Mouse (Mus musculus) cerebellum, adult 2 months (tissue): ENCODE data around the gene Adrb1. TPM values are rescaled to one million over a fixed set of nuclear protein-coding genes. Genes with fewer than 3 reads are reported as not detected.

Experiments used
- DNase-seq, 2 experiments: peaks; one replicate each; pipeline ENCODE4 v3.0.0; 2021
- H3K27ac ChIP-seq: fragments of 200-500 bp; 2 replicates; pipeline ENCODE4 v1.5.1; 2012; ENCODE audit warnings: low read length, control low read depth, inconsistent platforms; ENCODE audit not compliant: insufficient read depth
- H3K27me3 ChIP-seq: fragments of 200-500 bp; 2 replicates; pipeline ENCODE4 v1.6.1; 2012; ENCODE audit warnings: inconsistent platforms, mild to moderate bottlenecking, low read length, moderate library complexity; ENCODE audit not compliant: control insufficient read depth, insufficient read depth
- H3K4me1 ChIP-seq: fragments of 200-500 bp; 2 replicates; pipeline ENCODE4 v1.6.1; 2011; ENCODE audit warnings: low read length; ENCODE audit not compliant: control insufficient read depth, insufficient read depth
- H3K4me3 ChIP-seq: fragments of 200-500 bp; replicated peaks from 2 replicates; pipeline ENCODE3; 2011; ENCODE audit warnings: mild to moderate bottlenecking, low read depth, low read length, control low read depth; ENCODE audit not compliant: insufficient read depth
- CTCF ChIP-seq: fragments of 200-500 bp; IDR thresholded peaks from 2 replicates; pipeline ENCODE4 v1.5.1; 2011; ENCODE audit warnings: low read depth, mild to moderate bottlenecking, control low read depth, low read length, moderate library complexity, borderline replicate concordance; ENCODE audit not compliant: insufficient read depth
- POLR2A ChIP-seq: fragments of 200-500 bp; IDR thresholded peaks from 2 replicates; pipeline ENCODE4 v1.6.1; 2011; ENCODE audit warnings: low read length, control low read depth, borderline replicate concordance; ENCODE audit not compliant: insufficient read depth
- WGBS: fragments of 180-500 bp; shearing (Covaris S2); methylation state at CpG from one replicate; pipeline ENCODE4 v1.1.7; 2018; 5-methylcytosine and 5-hydroxymethylcytosine counted together
- polyA plus RNA-seq: library from polyadenylated mRNA; depleted of rRNA; stranded (reverse); fragments of >200 nt; gene quantifications from 2 replicates; pipeline ENCODE4 v1.2.3, GENCODE M21; 2012

Adrb1 gene
- polyA plus RNA-seq, 1 experiment = 4.1 TPM

GRCm38 (mm10) chr19:56723331-56724125, 1.5 kb downstream of the Adrb1 start:
- Histone ChIP-seq H3K4me1 (no peaks in the 10 kb centered on the region; the same call in 1 of the 2 replicates), H3K27me3 (peaks cover 5% of the 10 kb centered on the region; the same call in 1 of the 2 replicates), H3K4me3 (no peak overlapping the region), H3K27ac (no peak overlapping the region)
- no peak for DNase-seq
- under 1% methylated on average over 71 of the region's 71 CpGs for WGBS
- TF ChIP-seq CTCF (no peak), POLR2A (no peak)

DNA sequence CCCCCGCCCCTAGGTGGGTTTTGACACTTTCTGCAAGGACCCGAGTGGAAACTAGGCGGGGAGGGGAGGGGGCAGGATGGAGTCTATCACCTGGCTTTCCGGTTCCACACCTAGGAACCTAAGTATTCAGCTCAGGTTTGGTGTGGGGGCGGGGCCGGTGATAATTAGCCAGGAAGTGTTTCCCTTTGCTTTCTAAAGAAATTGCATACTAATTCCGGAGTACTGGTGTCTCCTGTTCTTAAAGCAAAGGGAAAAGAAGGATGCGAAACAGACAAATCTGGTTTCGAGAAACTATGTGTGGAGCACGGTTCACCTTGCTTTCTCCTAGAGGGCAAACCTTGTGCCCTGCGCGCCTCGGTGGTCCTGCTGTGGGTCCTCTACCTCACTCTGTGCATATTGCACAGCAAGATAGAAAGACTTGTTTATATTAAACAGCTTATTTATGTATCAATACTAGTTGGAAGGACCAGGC, 2.2 kb downstream of the Adrb1 start:
- DNase-seq = no peak
- Histone ChIP-seq H3K27ac (no peak overlapping the region), H3K27me3 (peaks cover 5% of the 10 kb centered on the region; the same call in 1 of the 2 replicates), H3K4me1 (no peaks in the 10 kb centered on the region; the same call in 1 of the 2 replicates), H3K4me3 (peak overlapping the region; percentile 2)
- 14% methylated on average over 13 of the region's 13 CpGs for WGBS
- TF ChIP-seq CTCF (no peak), POLR2A (no peak)

DNA sequence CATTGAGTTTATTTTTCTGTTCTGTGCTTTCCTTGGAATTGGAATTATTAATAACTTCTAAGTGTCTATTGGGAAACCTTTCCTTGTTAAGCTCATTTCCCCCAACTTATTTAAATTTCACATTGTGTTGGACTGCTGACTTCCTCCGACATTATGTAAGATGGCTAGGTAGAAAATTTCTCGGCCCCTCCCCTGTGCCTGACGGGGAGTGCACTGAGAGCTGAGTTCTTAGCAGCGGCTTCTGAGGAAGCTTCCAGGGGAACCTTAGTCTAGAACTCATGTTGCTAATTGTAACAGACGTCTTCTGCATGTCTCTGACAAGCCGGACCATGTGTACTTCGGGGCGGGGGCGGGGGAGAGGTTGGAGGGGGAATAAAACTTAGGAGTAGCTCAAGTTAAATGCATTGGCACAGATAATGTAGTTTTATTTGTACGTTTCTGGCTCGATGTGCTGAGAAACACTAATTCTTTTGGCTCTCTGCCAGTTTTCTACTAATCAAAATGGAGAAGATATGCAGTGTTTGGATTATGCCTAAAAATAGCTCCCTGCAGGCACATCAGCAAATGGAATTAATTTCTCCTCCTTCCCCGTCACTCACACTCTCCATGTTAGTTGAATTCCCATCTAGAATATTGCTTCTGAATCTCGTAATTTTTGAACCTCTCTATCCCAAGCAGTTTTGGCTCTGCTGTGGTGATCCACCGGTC, 5.3 kb downstream of the Adrb1 start:
- Histone ChIP-seq H3K27ac (no peak overlapping the region), H3K27me3 (peaks cover 3% of the 10 kb centered on the region; the same call in 1 of the 2 replicates), H3K4me3 (no peak overlapping the region), H3K4me1 (no peaks in the 10 kb centered on the region; the same call in 1 of the 2 replicates)
- DNase-seq = no peak
- 48% methylated on average over 14 of the region's 14 CpGs for WGBS
- TF ChIP-seq CTCF (no peak), POLR2A (no peak)

GRCm38 (mm10) chr19:56734033-56734572, 12.1 kb downstream of the Adrb1 start:
- TF ChIP-seq POLR2A = no peak
- no peak for TF ChIP-seq CTCF

DNA sequence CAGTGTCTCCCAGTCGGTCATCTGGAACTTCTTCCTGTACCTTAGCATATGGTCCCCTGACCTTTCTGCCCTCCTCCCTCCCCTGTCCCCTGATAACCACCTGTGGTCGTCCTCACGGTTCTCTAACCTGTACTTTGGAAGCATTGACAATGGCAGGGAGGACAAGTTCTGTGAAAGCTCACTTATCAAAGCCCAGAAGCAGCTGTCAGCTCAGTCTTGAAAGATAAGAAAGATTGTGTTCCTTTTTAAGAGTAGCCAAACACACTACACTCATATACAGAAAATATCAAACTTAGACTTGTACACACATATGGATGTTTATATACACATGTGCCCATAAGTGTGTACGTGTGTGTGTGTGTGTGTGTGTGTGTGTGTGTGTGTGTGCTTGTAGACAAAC, 13.7 kb downstream of the Adrb1 start:
- DNase-seq = no peak

More at GRCm38 (mm10) chr19:56734033-56734572, 12.1 kb downstream of the Adrb1 start:
- Histone ChIP-seq H3K27me3 (no peaks in the 10 kb centered on the region), H3K4me1 (no peaks in the 10 kb centered on the region), H3K27ac (no peak overlapping the region), H3K4me3 (no peak overlapping the region)
- DNase-seq = no peak
- WGBS = 79% methylated on average over 7 of the region's 7 CpGs

DNA sequence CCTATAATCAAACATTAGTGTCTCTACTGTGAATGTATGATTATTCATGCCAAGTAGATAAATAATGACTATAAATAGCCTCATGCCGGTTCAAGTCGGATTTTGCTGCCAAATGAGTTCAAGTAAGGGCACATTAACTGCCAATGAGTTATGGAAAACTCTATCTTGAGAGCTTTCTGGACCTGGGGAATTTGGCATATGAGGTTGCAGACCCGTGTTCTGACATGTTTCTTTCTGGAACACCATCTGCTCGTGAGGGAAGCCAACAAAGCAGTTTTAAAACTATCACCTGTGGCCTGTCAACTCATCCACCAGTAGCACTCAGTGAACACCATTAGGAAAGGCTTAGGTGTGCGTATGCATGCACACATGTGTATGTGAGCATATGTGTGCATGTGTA, 14.3 kb downstream of the Adrb1 start:
- 31% methylated on average over 5 of the region's 5 CpGs for WGBS
- Histone ChIP-seq H3K27me3 (no peaks in the 10 kb centered on the region), H3K27ac (no peak overlapping the region), H3K4me3 (no peak overlapping the region), H3K4me1 (no peaks in the 10 kb centered on the region)
- no peak for TF ChIP-seq POLR2A
- TF ChIP-seq CTCF = no peak
- DNase-seq = no peak

More for the DNA sequence above, 13.7 kb downstream of the Adrb1 start:
- Histone ChIP-seq H3K4me1 (no peaks in the 10 kb centered on the region), H3K4me3 (no peak overlapping the region), H3K27me3 (no peaks in the 10 kb centered on the region), H3K27ac (no peak overlapping the region)
- 54% methylated on average over 4 of the region's 4 CpGs for WGBS
- TF ChIP-seq CTCF (no peak), POLR2A (no peak)

- TF ChIP-seq POLR2A (no peak), CTCF (no peak)
- 73% methylated on average over 7 of the region's 7 CpGs for WGBS
These were observed 23.1 kb downstream of the Adrb1 start for GRCm38 (mm10) chr19:56745061-56745460.

More at GRCm38 (mm10) chr19:56745061-56745460, 23.1 kb downstream of the Adrb1 start:
- DNase-seq = no peak
- H3K4me1 ChIP-seq = no peaks in the 10 kb centered on the region; the same call in 1 of the 2 replicates
- H3K4me3 ChIP-seq = no peak overlapping the region
- H3K27me3 ChIP-seq = no peaks in the 10 kb centered on the region
- H3K27ac ChIP-seq = no peak overlapping the region
